Mouse (Mus musculus): ENCODE measurements around the gene Prss38. TPM values are rescaled to one million over a fixed set of nuclear protein-coding genes. Genes with fewer than 3 reads are reported as not detected.
A peak's percentile ranks its signal among the peaks of the same experiment; 100 is the strongest.

Gene Prss38
- polyA plus RNA-seq (2015; fragmentation: Nextera tagmentation; extraction: Ambion mirVana), result not detected in 2 replicates

GRCm38 (mm10) chr11:59375475-59375874 lies at the start of gene Prss38:
Prss38 (minus strand) TSS chr11:59375657.
- no peaks in the 10 kb centered on the region for H3K4me1 ChIP-seq
- H3K4me2 ChIP-seq, result no peak within 1 kb of the TSS
- H3K36me3 ChIP-seq, result no peaks in the 10 kb centered on the region
- H3K27me3 ChIP-seq (replicated peaks), result peaks cover 6% of the 10 kb centered on the region; the same call in 1 of the 2 replicates
- H3K4me3 ChIP-seq, result no peak within 1 kb of the TSS
- no peak for ATAC-seq (ENCODE audit: extremely low read depth, insufficient number of reproducible peaks, low FRiP score, low TSS enrichment)
- H3K9ac ChIP-seq, result no peak within 1 kb of the TSS
- H3K9me3 ChIP-seq, result no peaks in the 10 kb centered on the region
- 64% methylated on average over 16 of the region's 16 CpGs for WGBS
- no peak within 1 kb of the TSS for H3K27ac ChIP-seq (replicated peaks)

GRCm38 (mm10) chr11:59423010-59423588 lies 47.6 kb upstream of the Prss38 start:
- peaks cover 95% of the 10 kb centered on the region for H3K36me3 ChIP-seq
- H3K4me1 ChIP-seq, result peaks cover 23% of the 10 kb centered on the region
- no peaks in the 10 kb centered on the region for H3K9me3 ChIP-seq
- no peaks in the 10 kb centered on the region for H3K27me3 ChIP-seq (replicated peaks)
- H3K27ac ChIP-seq (replicated peaks), result no peak overlapping the region
- no peak overlapping the region for H3K4me3 ChIP-seq
- WGBS, result 81% methylated on average over 5 of the region's 5 CpGs
- peak overlapping the region; percentile 17; the same call in 1 of the 2 replicates for H3K9ac ChIP-seq
- H3K4me2 ChIP-seq, result no peak overlapping the region
- no peak for ATAC-seq (ENCODE audit: extremely low read depth, insufficient number of reproducible peaks, low FRiP score, low TSS enrichment)

- no peak for ATAC-seq (ENCODE audit: extremely low read depth, insufficient number of reproducible peaks, low FRiP score, low TSS enrichment)
- Histone ChIP-seq H3K27ac (replicated peaks) (0 out of 2 replicates have a peak overlapping the region, but pooled peaks have one; percentile 39), H3K9me3 (no peaks in the 10 kb centered on the region), H3K4me2 (no peak overlapping the region), H3K4me1 (peaks cover 19% of the 10 kb centered on the region), H3K36me3 (peaks cover 92% of the 10 kb centered on the region), H3K27me3 (replicated peaks) (no peaks in the 10 kb centered on the region), H3K9ac (no peak overlapping the region), H3K4me3 (no peak overlapping the region)
- 95% methylated on average over 2 of the region's 2 CpGs for WGBS
These were observed 46.5 kb upstream of the Prss38 start for GRCm38 (mm10) chr11:59421967-59422366.

- peaks cover 92% of the 10 kb centered on the region for H3K36me3 ChIP-seq
- 70% methylated on average over 8 of the region's 8 CpGs for WGBS
- no peaks in the 10 kb centered on the region for H3K27me3 ChIP-seq (replicated peaks)
- H3K4me1 ChIP-seq, result peaks cover 19% of the 10 kb centered on the region
- 0 out of 2 replicates have a peak overlapping the region, but pooled peaks have one; percentile 6 for H3K27ac ChIP-seq (replicated peaks)
- H3K4me3 ChIP-seq, result no peak overlapping the region
- ATAC-seq (ENCODE audit: extremely low read depth, insufficient number of reproducible peaks, low FRiP score, low TSS enrichment), result no peak
- no peak overlapping the region for H3K4me2 ChIP-seq
- H3K9me3 ChIP-seq, result no peaks in the 10 kb centered on the region
- H3K9ac ChIP-seq, result no peak overlapping the region
These were observed 46.0 kb upstream of the Prss38 start for GRCm38 (mm10) chr11:59421436-59421835.

- Histone ChIP-seq H3K9ac (no peak overlapping the region), H3K9me3 (no peaks in the 10 kb centered on the region), H3K4me3 (no peak overlapping the region), H3K4me2 (no peak overlapping the region), H3K27ac (replicated peaks) (no peak overlapping the region), H3K4me1 (peaks cover 15% of the 10 kb centered on the region), H3K36me3 (peaks cover 89% of the 10 kb centered on the region), H3K27me3 (replicated peaks) (no peaks in the 10 kb centered on the region)
- WGBS, result 78% methylated on average over 5 of the region's 5 CpGs
- ATAC-seq (ENCODE audit: extremely low read depth, insufficient number of reproducible peaks, low FRiP score, low TSS enrichment), result no peak
These were observed 43.3 kb upstream of the Prss38 start for GRCm38 (mm10) chr11:59418708-59419107.

GRCm38 (mm10) chr11:59412999-59413863 lies 37.8 kb upstream of the Prss38 start:
- 69% methylated on average over 13 of the region's 13 CpGs for WGBS
- no peaks in the 10 kb centered on the region for H3K27me3 ChIP-seq (replicated peaks)
- no peak for ATAC-seq (ENCODE audit: extremely low read depth, insufficient number of reproducible peaks, low FRiP score, low TSS enrichment)
- no peaks in the 10 kb centered on the region for H3K9me3 ChIP-seq
- no peak overlapping the region for H3K9ac ChIP-seq
- H3K4me2 ChIP-seq, result no peak overlapping the region
- H3K4me3 ChIP-seq, result no peak overlapping the region
- no peak overlapping the region for H3K27ac ChIP-seq (replicated peaks)
- H3K4me1 ChIP-seq, result peaks cover 38% of the 10 kb centered on the region
- peaks cover 49% of the 10 kb centered on the region for H3K36me3 ChIP-seq

GRCm38 (mm10) chr11:59412058-59412457 lies 36.6 kb upstream of the Prss38 start:
- no peaks in the 10 kb centered on the region for H3K9me3 ChIP-seq
- ATAC-seq (ENCODE audit: extremely low read depth, insufficient number of reproducible peaks, low FRiP score, low TSS enrichment), result no peak

GRCm38 (mm10) chr11:59410851-59411250 lies 35.4 kb upstream of the Prss38 start:
- H3K9ac ChIP-seq, result no peak overlapping the region
- 73% methylated on average over 2 of the region's 2 CpGs for WGBS
- no peaks in the 10 kb centered on the region for H3K9me3 ChIP-seq
- H3K4me3 ChIP-seq, result no peak overlapping the region
- H3K4me1 ChIP-seq, result peaks cover 38% of the 10 kb centered on the region
- no peak for ATAC-seq (ENCODE audit: extremely low read depth, insufficient number of reproducible peaks, low FRiP score, low TSS enrichment)
- H3K4me2 ChIP-seq, result no peak overlapping the region
- peaks cover 54% of the 10 kb centered on the region for H3K36me3 ChIP-seq
- no peaks in the 10 kb centered on the region for H3K27me3 ChIP-seq (replicated peaks)
- no peak overlapping the region for H3K27ac ChIP-seq (replicated peaks)

More at GRCm38 (mm10) chr11:59412058-59412457, 36.6 kb upstream of the Prss38 start:
- H3K27ac ChIP-seq (replicated peaks), result no peak overlapping the region
- peaks cover 38% of the 10 kb centered on the region for H3K4me1 ChIP-seq
- H3K36me3 ChIP-seq, result peaks cover 52% of the 10 kb centered on the region
- no peak overlapping the region for H3K9ac ChIP-seq
- H3K27me3 ChIP-seq (replicated peaks), result no peaks in the 10 kb centered on the region
- no peak overlapping the region for H3K4me2 ChIP-seq
- WGBS, result 54% methylated on average over 6 of the region's 6 CpGs
- H3K4me3 ChIP-seq, result no peak overlapping the region

GRCm38 (mm10) chr11:59405761-59406160 lies 30.3 kb upstream of the Prss38 start:
- ATAC-seq (ENCODE audit: extremely low read depth, insufficient number of reproducible peaks, low FRiP score, low TSS enrichment), result no peak
- no peaks in the 10 kb centered on the region for H3K27me3 ChIP-seq (replicated peaks)
- H3K27ac ChIP-seq (replicated peaks), result no peak overlapping the region
- H3K36me3 ChIP-seq, result peaks cover 78% of the 10 kb centered on the region
- peaks cover 4% of the 10 kb centered on the region; the same call in 1 of the 2 replicates for H3K4me1 ChIP-seq
- H3K4me2 ChIP-seq, result no peak overlapping the region
- no peak overlapping the region for H3K9ac ChIP-seq
- no peaks in the 10 kb centered on the region for H3K9me3 ChIP-seq
- no peak overlapping the region for H3K4me3 ChIP-seq
- whole genome bisulfite sequencing, result 79% methylated on average over 1 of the region's 1 CpGs

GRCm38 (mm10) chr11:59400876-59401275 lies 25.4 kb upstream of the Prss38 start:
- no peak overlapping the region for H3K27ac ChIP-seq (replicated peaks)
- no peaks in the 10 kb centered on the region for H3K9me3 ChIP-seq
- H3K4me1 ChIP-seq, result peaks cover 27% of the 10 kb centered on the region
- peaks cover 42% of the 10 kb centered on the region for H3K36me3 ChIP-seq
- no peak for ATAC-seq (ENCODE audit: extremely low read depth, insufficient number of reproducible peaks, low FRiP score, low TSS enrichment)
- H3K4me3 ChIP-seq, result no peak overlapping the region
- H3K27me3 ChIP-seq (replicated peaks), result no peaks in the 10 kb centered on the region
- WGBS, result 68% methylated on average over 2 of the region's 2 CpGs
- H3K9ac ChIP-seq, result no peak overlapping the region
- H3K4me2 ChIP-seq, result no peak overlapping the region

- no peaks in the 10 kb centered on the region for H3K27me3 ChIP-seq (replicated peaks)
- 66% methylated on average over 8 of the region's 8 CpGs for WGBS
- H3K4me1 ChIP-seq, result peaks cover 27% of the 10 kb centered on the region
- H3K4me3 ChIP-seq, result no peak overlapping the region
- no peak overlapping the region for H3K4me2 ChIP-seq
- no peak for ATAC-seq (ENCODE audit: extremely low read depth, insufficient number of reproducible peaks, low FRiP score, low TSS enrichment)
- H3K27ac ChIP-seq (replicated peaks), result no peak overlapping the region
- peaks cover 31% of the 10 kb centered on the region for H3K36me3 ChIP-seq
- H3K9me3 ChIP-seq, result no peaks in the 10 kb centered on the region
- H3K9ac ChIP-seq, result no peak overlapping the region
These were observed 24.4 kb upstream of the Prss38 start for GRCm38 (mm10) chr11:59399830-59400229.
